Mouse (Mus musculus): Measurements from ENCODE around the gene Ppat.

DNA sequence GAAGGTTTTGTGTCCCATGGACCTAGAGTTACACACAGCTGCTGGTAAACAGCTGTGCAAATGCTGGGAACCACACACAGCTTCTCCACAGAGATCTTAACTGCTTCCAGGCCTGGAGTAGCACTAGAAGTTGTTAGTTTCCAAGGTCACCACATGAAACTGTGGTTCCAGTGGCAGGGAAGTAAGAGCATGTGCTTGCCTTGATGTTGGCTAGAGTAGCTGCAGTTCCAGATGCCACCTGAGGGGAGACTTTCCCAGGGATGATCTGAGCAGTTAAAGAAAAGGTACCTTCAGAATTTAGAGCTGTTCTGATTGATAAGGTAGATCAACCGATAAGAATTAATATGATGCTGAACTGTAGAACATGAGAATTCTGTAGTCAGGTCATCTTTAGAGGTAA, 6.6 kb upstream of the Ppat start:
- TF ChIP-seq POLR2A (IDR thresholded peaks at IDR 0.05; ENCODE audit: insufficient read depth, low read length) (no peak), CTCF (IDR thresholded peaks at IDR 0.05; ENCODE audit: low read depth, low read length) (no peak)
